Mouse (Mus musculus) urinary bladder, adult 2 months (tissue): ENCODE results near the gene Acsl5. TPM values are rescaled to one million over a fixed set of nuclear protein-coding genes. Genes with fewer than 3 reads are reported as not detected.

Source experiments
- DNase-seq: peaks from one replicate; pipeline ENCODE4 v3.0.0; 2022; ENCODE audit warnings: low spot score
- polyA plus RNA-seq: library from polyadenylated mRNA; depleted of rRNA; stranded (reverse); fragments of >200 nt; gene quantifications from 2 replicates; pipeline ENCODE4 v1.2.3, GENCODE M21; 2012

The Acsl5 gene
- polyA plus RNA-seq, 1 experiment = 47.9 TPM

DNA sequence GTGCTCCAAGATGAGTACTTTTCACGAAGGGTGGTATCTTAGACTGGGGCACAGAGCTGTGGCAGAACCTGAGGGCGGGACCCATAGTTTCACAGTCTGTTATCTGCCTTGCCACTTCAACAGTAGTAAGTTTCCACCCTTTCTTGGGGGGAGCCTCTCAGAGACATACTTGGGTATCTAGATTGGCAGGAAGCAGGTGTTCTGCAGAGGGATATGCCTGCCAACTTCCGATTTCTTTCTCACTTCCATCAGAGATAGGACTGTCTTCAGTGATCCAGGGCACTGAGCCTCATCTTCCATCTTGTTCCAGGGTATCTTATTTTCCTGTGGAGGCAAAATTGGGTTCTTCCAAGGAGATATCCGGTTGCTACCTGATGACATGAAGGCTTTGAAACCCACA is 32.4 kb downstream of the Acsl5 start:
- no peak for DNase-seq

DNA sequence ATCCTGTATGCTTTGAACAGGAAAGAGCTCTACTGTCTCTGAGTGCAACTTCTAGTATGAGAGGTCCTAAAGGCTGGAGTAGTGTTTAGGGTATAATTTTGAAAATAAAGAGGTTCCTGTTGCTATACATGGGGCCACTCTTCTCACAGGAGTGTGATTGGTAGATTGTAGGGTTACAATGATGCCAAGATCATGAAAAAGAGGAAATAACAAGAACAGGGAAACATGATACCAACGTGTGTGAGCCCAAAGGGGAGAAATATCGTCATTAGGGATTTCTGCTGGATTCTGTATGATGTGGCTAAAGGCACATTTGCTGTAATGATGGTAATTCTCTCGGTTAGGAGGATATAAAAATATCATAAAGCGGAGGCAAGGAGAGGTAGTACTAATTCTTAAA is 34.3 kb downstream of the Acsl5 start:
- DNase-seq = no peak

GRCm38 (mm10) chr19:55288974-55289373 is 37.2 kb downstream of the Acsl5 start:
- no peak for DNase-seq

DNA sequence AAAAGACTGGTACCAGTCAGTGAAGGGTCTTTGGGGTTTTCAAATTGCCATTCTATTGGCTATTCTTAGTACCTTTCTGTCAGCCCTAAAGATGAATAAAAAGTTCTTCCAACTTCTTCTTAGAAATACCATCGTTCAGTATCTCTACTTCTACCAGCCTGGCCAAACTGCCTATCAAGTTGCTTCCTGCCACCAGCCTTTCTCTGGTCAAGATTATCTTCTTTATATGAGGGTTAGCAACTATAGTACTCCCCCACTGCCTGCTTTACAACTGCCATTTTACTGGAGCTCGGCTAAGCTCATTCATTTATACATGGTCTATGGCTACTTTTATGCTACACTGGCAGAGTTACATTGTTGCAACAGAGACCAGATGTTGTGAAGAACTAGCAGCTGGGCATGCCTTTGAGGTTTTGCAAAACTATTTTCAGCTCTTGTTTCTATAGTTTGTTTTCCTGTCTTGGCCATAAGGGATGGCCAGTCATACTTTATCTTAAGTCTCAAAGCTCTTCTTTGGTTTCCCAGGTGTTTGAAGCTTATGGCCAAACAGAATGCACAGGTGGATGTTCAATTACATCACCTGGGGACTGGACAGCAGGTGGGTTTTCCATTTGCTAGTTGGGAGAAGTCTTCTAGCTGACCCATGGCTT is 39.0 kb downstream of the Acsl5 start:
- DNase-seq = no peak

GRCm38 (mm10) chr19:55292210-55292850 is 40.6 kb downstream of the Acsl5 start:
- no peak for DNase-seq

GRCm38 (mm10) chr19:55293175-55293574 is 41.4 kb downstream of the Acsl5 start:
- no peak for DNase-seq

DNA sequence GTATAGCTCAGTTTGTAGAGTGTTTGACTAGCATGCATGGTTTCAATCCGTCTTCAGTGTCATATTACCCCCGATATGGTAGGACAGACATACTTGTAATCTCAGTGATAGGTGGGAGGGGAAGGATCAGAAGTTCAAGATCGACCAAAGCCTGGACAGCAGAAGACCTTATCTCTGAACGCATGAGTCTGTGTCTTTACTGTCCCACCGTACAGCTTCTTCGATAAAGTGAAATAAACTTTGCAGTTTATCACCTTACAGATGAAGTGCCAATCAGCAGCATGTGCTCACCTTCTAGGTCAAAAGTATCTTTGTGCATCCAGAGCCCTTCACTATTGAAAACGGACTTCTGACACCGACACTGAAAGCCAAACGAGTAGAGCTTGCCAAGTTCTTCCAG is 43.3 kb downstream of the Acsl5 start:
- DNase-seq = no peak

DNA sequence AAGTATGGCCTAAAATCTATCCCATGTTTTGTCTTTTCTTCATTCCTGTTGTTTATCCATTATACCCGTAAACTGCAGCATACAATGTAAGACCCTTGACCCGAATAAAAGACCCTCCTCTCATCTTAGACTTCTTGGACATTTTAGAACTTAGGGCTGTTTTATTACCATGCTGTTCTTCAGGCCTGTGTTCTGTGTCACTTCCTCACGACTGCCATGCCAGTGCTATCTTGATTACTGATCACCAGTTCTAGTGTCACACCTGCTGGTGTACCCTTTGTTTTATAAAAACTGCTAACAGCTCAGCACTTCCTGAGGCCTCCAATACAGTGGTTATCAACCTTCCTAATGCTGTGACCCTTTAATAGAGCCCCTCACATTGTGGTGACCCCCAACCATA is 43.8 kb downstream of the Acsl5 start:
- no peak for DNase-seq

- no peak for DNase-seq
Measured at GRCm38 (mm10) chr19:55296301-55296700, 44.6 kb downstream of the Acsl5 start.

GRCm38 (mm10) chr19:55297489-55297888 is 45.8 kb downstream of the Acsl5 start:
- no peak for DNase-seq

DNA sequence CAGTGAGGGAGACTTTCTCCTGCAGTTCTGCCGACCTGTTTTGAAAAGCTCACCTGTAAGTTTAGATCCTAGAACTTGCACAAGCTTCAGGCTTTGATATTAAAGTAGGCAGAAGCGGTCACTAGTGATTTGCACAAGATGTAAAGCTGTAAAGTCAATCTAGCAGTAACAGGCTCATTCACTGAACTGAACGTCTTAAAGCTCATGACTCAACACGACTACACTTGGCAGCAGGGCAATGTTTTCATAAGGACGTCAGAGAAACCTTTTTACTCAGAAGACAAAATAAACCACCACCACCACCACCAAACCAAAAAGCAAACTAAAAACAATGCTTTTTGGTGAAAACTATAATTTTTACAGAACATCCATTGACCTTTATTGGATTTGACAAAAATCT is 46.2 kb downstream of the Acsl5 start:
- DNase-seq = no peak

DNA sequence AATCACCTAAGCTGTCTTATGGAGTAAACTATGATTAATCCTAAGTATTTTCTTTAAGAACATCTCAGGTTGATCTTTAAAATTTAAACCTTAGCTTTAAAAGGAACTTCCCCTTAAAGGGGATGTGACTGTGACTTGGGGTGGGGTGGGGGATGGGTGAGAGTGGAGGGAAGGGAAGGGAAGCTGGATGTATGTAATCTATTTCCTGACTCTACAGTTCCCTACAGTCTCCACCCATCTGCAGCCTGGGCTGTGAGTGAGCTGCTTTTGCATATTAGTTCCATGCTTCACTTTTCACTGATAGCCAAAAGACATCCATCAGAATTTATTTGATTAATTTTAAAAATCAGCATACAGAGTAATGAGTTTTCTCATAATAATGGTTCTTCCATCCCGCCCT is 47.6 kb downstream of the Acsl5 start:
- no peak for DNase-seq

DNA sequence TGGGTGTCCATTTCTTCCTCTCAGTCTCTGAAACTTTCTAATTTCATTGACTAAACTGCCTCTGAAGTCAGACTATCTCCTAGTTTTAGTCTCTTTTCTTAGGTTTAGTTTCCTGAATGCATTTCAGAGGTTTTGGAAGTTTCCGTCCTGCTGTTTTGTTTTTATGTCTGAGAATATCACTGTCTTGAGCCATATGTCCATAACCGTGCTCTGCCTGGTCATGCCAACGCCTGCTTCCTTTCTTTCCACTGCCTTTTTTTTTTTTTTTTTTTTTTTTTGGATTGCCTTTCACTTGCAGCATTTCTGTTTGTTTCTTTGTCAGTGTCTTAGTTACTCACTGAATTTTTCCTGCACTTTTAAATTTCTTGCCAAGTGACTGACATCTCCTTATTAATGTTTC is 48.8 kb downstream of the Acsl5 start:
- DNase-seq = no peak

DNA sequence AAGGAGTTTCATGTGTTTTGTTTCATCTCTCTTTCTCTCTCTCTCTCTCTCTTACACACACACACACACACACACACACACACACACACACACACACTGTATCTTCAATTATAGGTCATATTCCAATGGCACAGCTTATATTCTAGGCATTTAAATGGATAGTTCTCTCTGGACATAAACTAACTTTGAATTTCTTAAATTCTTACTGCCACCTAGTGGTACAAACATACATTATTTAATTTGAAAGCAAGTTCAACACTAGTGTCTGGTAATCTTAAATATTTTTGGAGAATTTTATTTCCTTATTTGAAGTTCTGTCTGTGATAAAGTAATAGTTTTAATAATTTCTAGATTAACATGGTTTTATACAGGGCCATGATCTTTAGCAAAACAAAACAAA is 53.3 kb downstream of the Acsl5 start:
- no peak for DNase-seq

GRCm38 (mm10) chr19:55311874-55312273 is 60.1 kb downstream of the Acsl5 start:
- DNase-seq = no peak

DNA sequence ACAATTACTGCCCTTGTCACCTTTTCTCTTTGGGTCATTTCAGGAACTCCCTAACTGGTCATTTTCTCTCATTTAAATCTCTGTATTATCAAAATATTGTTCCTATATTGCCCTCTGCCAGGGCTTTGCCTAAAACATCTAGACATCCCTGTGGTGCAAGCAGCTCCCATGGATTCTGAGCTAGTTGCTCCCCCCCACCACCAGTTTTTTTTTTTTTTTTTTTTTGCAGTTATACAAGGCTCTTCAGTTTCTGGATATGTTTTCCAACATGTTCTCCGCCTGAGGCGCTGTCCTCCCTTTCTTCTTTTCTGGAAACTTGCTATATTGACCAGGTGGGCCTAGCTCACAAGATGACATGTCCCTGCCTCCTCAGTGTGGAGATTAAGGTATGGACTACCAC is 61.9 kb downstream of the Acsl5 start:
- DNase-seq = no peak

DNA sequence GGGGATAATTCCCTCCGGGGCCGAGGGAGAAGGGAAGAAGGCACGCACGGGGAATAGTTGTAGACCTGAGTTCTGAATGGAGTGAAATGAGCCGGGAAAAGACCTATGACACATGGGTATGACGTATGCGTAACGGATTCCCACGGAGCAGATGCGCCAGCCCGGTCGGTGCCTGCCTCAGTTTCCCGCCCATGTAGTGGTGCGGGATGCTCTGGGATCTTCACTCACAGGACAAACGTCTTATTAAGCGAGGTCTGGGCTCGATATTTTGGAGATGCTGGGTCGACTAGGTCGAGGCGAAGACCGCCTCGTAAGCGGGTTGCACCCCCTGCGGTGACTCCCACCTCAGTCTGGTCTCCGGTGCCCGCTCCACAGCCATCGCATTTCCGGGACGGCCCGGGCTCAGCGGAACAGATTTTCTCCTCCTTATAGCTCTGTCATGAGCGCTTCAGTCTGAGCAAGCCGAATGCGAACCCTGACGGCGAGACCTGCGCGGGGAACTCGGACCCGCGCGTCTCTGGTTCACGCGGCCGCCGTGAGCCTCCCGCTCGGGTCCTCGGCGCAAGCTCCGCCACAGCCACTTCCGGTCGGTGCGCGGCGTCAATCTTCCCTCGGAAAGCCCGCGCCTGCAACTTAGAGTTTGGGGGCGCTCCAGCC is 63.8 kb downstream of the Acsl5 start, which contains the start of gene Zdhhc6:
Gene Zdhhc6, minus strand, starts transcription at position 581 of the 657 bp plus-strand sequence.
- peak; percentile 80 for DNase-seq

DNA sequence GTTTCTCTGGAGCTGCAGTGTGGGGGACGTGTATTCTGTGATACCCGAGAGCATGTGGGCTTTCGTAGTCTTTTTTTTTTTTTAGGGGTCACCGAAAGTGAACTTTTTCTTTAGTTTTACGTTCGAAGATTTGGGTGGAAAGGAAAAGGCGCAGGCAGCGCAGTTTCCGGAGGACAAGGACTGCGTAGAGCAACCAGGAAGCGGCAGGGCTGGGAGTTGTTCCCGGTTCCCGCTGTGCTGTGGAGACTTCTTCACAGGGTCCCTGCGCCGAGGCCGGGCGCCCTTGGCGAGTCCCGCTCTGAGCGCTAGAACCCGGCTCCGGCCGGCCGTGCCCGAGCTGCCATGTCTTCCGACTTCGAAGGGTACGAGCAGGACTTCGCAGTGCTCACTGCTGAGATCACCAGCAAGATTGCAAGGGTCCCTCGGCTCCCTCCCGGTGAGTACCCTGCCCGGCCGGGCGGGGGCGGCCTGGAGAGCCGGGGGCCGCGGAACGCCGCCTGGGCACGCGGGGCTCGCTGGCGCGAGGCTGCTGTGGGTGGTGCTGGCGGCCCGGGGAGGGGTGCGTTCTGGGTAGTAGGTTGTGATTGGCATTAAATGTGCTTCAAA is 64.5 kb downstream of the Acsl5 start, which contains the start of gene Vti1a:
Gene Vti1a, plus strand, starts transcription at position 187 of the 606 bp plus-strand sequence.
- DNase-seq = peak; percentile 79

GRCm38 (mm10) chr19:55316901-55317300 is 65.2 kb downstream of the Acsl5 start:
- DNase-seq = no peak

GRCm38 (mm10) chr19:55319036-55319435 is 67.3 kb downstream of the Acsl5 start:
- no peak for DNase-seq

GRCm38 (mm10) chr19:55319521-55319920 is 67.8 kb downstream of the Acsl5 start:
- DNase-seq = no peak

- no peak for DNase-seq
Measured at GRCm38 (mm10) chr19:55322604-55323003, 70.9 kb downstream of the Acsl5 start.

- DNase-seq = no peak
Measured at GRCm38 (mm10) chr19:55327510-55327909, 75.8 kb downstream of the Acsl5 start.
